Mouse (Mus musculus) embryonic facial prominence, embryonic 15.5 days (tissue): ENCODE measurements around the gene Serac1. TPM values are rescaled to one million over a fixed set of nuclear protein-coding genes. Genes with fewer than 3 reads are reported as not detected.

Source experiments
- ATAC-seq: fragments of 200-750 bp; cut with Nextera tagmentation; 2 replicates; pipeline ENCODE4 v1.8.0; 2017; ENCODE audit warnings: low read depth, moderate TSS enrichment; ENCODE audit not compliant: insufficient number of reproducible peaks, low FRiP score, low TSS enrichment
- H3K27ac ChIP-seq: fragments of 300-500 bp; sonication (generic); replicated peaks from 2 replicates; pipeline ENCODE4 v1.5.1; 2015; ENCODE audit warnings: mild to moderate bottlenecking, inconsistent platforms
- H3K27me3 ChIP-seq: fragments of 300-500 bp; sonication (generic); 2 replicates; pipeline ENCODE4 v1.6.1; 2015; ENCODE audit warnings: inconsistent platforms
- H3K36me3 ChIP-seq: fragments of 300-500 bp; sonication (generic); 2 replicates; pipeline ENCODE4 v1.6.1; 2015; ENCODE audit warnings: mild to moderate bottlenecking, inconsistent platforms
- H3K4me1 ChIP-seq: fragments of 300-500 bp; sonication (generic); 2 replicates; pipeline ENCODE4 v1.6.1; 2015; ENCODE audit warnings: inconsistent platforms
- H3K4me2 ChIP-seq: fragments of 300-500 bp; sonication (generic); replicated peaks from 2 replicates; pipeline ENCODE4 v1.6.1; 2015; ENCODE audit warnings: mild to moderate bottlenecking, inconsistent platforms
- H3K4me3 ChIP-seq: fragments of 300-500 bp; sonication (generic); replicated peaks from 2 replicates; pipeline ENCODE4 v1.5.1; 2015; ENCODE audit warnings: mild to moderate bottlenecking, inconsistent platforms
- H3K9ac ChIP-seq: fragments of 300-500 bp; sonication (generic); 2 replicates; pipeline ENCODE4 v1.6.1; 2015; ENCODE audit warnings: inconsistent platforms
- H3K9me3 ChIP-seq: fragments of 300-500 bp; sonication (generic); replicated peaks from 2 replicates; pipeline ENCODE4 v1.6.1; 2016; ENCODE audit warnings: inconsistent platforms
- WGBS: fragments of 180-500 bp; shearing (Covaris S2); methylation state at CpG from one replicate; pipeline ENCODE4 v1.1.7; 2015; 5-methylcytosine and 5-hydroxymethylcytosine counted together
- polyA plus RNA-seq: library from polyadenylated mRNA; unstranded; fragments of >200 nt; fragmentation: Nextera tagmentation; extraction: Ambion mirVana; gene quantifications from 2 replicates; pipeline ENCODE4 v1.2.1, GENCODE M21; 2015

Serac1 gene
- polyA plus RNA-seq: 3.9 and 5.4 TPM in 2 replicates

- Histone ChIP-seq H3K4me2 (peak within 1 kb of the TSS; percentile 78), H3K9me3 (no peaks in the 10 kb centered on the region), H3K4me3 (peak within 1 kb of the TSS; percentile 65), H3K4me1 (peaks cover 13% of the 10 kb centered on the region), H3K27ac (peak within 1 kb of the TSS; percentile 88), H3K36me3 (peaks cover 7% of the 10 kb centered on the region), H3K27me3 (no peaks in the 10 kb centered on the region), H3K9ac (peak within 1 kb of the TSS; percentile 71)
- WGBS: under 1% methylated on average over 70 of the region's 70 CpGs
- ATAC-seq: peak; percentile 96
Measured at GRCm38 (mm10) chr17:6079287-6080122, at the start of gene Serac1, which contains the start of gene Gtf2h5. Gene Serac1, minus strand, starts transcription at chr17:6079741. Gene Gtf2h5, plus strand, starts transcription at chr17:6079786.

DNA sequence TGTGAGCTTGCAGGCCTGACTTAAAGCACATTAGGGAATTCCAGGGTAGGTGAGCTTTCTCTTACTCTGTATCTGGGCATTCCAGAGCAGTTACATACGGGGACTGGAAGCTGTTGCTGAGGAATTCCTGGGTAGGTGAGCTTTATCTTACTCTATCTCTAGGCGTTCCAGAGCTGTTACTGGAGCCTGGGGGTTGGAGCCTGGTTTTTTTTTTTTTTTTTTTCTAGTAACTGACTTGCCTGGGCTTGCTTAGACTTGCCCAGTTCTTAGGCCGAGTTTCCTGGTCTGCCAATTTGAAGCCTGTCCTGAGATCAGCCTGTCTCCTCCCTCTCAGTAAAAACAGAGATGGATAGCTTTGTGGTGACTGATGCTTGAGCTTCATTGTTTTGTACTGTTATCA is 48.5 kb upstream of the Serac1 start:
- ATAC-seq: no peak
- WGBS: 33% methylated on average over 3 of the region's 3 CpGs
- H3K4me1 ChIP-seq: no peaks in the 10 kb centered on the region
- H3K4me2 ChIP-seq: no peak overlapping the region
- no peaks in the 10 kb centered on the region for H3K9me3 ChIP-seq
- H3K9ac ChIP-seq: no peak overlapping the region
- H3K4me3 ChIP-seq: no peak overlapping the region
- H3K36me3 ChIP-seq: peaks cover 22% of the 10 kb centered on the region
- H3K27ac ChIP-seq: no peak overlapping the region
- H3K27me3 ChIP-seq: no peaks in the 10 kb centered on the region

- H3K27me3 ChIP-seq: no peaks in the 10 kb centered on the region
- no peak overlapping the region for H3K9ac ChIP-seq
- H3K4me2 ChIP-seq: no peak overlapping the region
- WGBS: 94% methylated on average over 3 of the region's 3 CpGs
- no peaks in the 10 kb centered on the region for H3K9me3 ChIP-seq
- no peaks in the 10 kb centered on the region for H3K4me1 ChIP-seq
- H3K4me3 ChIP-seq: no peak overlapping the region
- no peak overlapping the region for H3K27ac ChIP-seq
- ATAC-seq: no peak
- H3K36me3 ChIP-seq: peaks cover 33% of the 10 kb centered on the region
Measured at GRCm38 (mm10) chr17:6125441-6125840, 45.9 kb upstream of the Serac1 start.

DNA sequence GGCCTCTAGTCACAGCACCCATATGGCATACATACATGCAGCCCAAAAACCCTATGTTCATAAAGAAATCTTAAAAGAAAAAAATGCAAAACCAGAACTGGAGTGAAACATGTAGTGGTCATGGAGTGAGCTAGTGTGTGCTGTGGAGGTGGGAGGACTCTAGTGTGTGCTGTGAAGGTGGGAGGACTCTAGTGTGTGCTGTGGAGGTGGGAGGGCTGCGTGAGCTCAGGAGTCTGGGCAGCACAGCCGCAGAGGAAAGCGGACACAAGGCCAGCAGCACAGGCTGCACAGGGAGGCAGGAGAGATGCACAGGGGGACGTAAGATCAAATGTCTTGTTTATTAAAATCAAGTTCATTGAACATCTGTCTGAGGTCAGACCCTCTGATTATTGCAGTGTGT is 44.2 kb upstream of the Serac1 start:
- no peak for ATAC-seq
- Histone ChIP-seq H3K27me3 (no peaks in the 10 kb centered on the region), H3K27ac (no peak overlapping the region), H3K4me2 (no peak overlapping the region), H3K9ac (no peak overlapping the region), H3K4me1 (0 out of 2 replicates have a peak, but pooled peaks cover 3% of the 10 kb centered on the region), H3K9me3 (no peaks in the 10 kb centered on the region), H3K4me3 (no peak overlapping the region), H3K36me3 (peaks cover 33% of the 10 kb centered on the region)
- 84% methylated on average over 4 of the region's 4 CpGs for WGBS

- no peak overlapping the region for H3K27ac ChIP-seq
- peaks cover 11% of the 10 kb centered on the region for H3K4me1 ChIP-seq
- H3K4me3 ChIP-seq: no peak overlapping the region
- H3K4me2 ChIP-seq: no peak overlapping the region
- H3K9ac ChIP-seq: no peak overlapping the region
- WGBS: 82% methylated on average over 4 of the region's 4 CpGs
- H3K36me3 ChIP-seq: peaks cover 30% of the 10 kb centered on the region
- H3K27me3 ChIP-seq: no peaks in the 10 kb centered on the region
- no peaks in the 10 kb centered on the region for H3K9me3 ChIP-seq
- ATAC-seq: no peak
Measured at GRCm38 (mm10) chr17:6118861-6119260, 39.3 kb upstream of the Serac1 start.

- H3K9me3 ChIP-seq: no peaks in the 10 kb centered on the region
- peaks cover 11% of the 10 kb centered on the region for H3K4me1 ChIP-seq
- peaks cover 25% of the 10 kb centered on the region for H3K36me3 ChIP-seq
- 65% methylated on average over 3 of the region's 3 CpGs for WGBS
- H3K4me3 ChIP-seq: no peak overlapping the region
- no peak for ATAC-seq
- 0 out of 2 replicates have a peak overlapping the region, but pooled peaks have one; percentile 22 for H3K27ac ChIP-seq
- H3K27me3 ChIP-seq: no peaks in the 10 kb centered on the region
- no peak overlapping the region for H3K9ac ChIP-seq
- no peak overlapping the region for H3K4me2 ChIP-seq
Measured at GRCm38 (mm10) chr17:6117917-6118316, 38.4 kb upstream of the Serac1 start.

- no peaks in the 10 kb centered on the region for H3K27me3 ChIP-seq
- H3K9ac ChIP-seq: no peak overlapping the region
- H3K27ac ChIP-seq: no peak overlapping the region; the same call in 1 of the 2 replicates
- H3K4me3 ChIP-seq: no peak overlapping the region
- no peak overlapping the region for H3K4me2 ChIP-seq
- ATAC-seq: no peak
- H3K4me1 ChIP-seq: peaks cover 11% of the 10 kb centered on the region
- no peaks in the 10 kb centered on the region for H3K9me3 ChIP-seq
- WGBS: 49% methylated on average over 4 of the region's 4 CpGs
- peaks cover 19% of the 10 kb centered on the region for H3K36me3 ChIP-seq
Measured at GRCm38 (mm10) chr17:6117148-6117725, 37.7 kb upstream of the Serac1 start.

DNA sequence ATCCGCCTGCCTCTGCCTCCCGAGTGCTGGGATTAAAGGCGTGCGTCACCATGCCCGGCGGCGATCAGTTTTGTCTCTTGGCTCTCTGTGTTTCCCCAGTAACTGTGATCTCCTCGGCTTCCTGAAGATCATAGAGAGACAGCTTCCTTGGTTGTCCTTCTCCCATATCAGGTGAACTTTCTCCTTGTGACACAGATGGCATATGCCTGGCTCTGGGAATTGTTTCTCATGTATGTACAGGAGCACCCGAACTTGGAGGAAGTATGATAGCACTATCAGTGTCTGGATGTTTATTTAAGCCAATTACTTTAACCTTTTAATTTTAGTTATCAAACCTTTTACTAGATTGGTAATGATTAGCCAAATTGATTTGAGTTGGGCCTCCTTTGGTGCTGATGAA is 35.5 kb upstream of the Serac1 start:
- H3K9ac ChIP-seq: no peak overlapping the region
- WGBS: 92% methylated on average over 9 of the region's 9 CpGs
- H3K36me3 ChIP-seq: peaks cover 14% of the 10 kb centered on the region; the same call in 1 of the 2 replicates
- no peaks in the 10 kb centered on the region for H3K27me3 ChIP-seq
- H3K4me3 ChIP-seq: no peak overlapping the region
- H3K4me2 ChIP-seq: no peak overlapping the region
- H3K9me3 ChIP-seq: no peaks in the 10 kb centered on the region
- no peak for ATAC-seq
- no peak overlapping the region for H3K27ac ChIP-seq
- H3K4me1 ChIP-seq: peaks cover 11% of the 10 kb centered on the region

DNA sequence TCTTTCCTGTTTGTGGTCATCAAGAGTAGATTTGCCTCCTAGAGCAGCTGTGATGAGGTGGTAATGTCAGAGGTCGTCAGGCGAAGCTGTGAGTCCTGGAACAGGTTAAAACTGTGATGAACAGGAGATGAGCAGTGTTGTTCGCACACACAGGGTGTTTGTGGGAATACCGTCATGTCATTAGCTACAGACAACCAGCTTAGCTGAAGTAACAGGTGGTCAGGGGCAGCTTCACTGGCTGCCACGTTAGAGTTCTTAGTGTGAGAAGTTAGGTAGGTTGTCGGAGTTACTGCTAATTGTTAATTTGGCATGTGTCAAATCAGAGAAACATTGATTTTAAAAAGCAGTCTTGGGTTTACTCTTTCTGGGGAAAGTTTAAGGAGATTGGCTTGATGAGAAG is 34.1 kb upstream of the Serac1 start:
- H3K4me1 ChIP-seq: peaks cover 18% of the 10 kb centered on the region
- no peak overlapping the region for H3K4me2 ChIP-seq
- ATAC-seq: no peak
- no peaks in the 10 kb centered on the region for H3K9me3 ChIP-seq
- peaks cover 17% of the 10 kb centered on the region; the same call in 1 of the 2 replicates for H3K36me3 ChIP-seq
- WGBS: 82% methylated on average over 6 of the region's 6 CpGs
- no peak overlapping the region for H3K4me3 ChIP-seq
- no peaks in the 10 kb centered on the region for H3K27me3 ChIP-seq
- H3K27ac ChIP-seq: no peak overlapping the region
- no peak overlapping the region for H3K9ac ChIP-seq

DNA sequence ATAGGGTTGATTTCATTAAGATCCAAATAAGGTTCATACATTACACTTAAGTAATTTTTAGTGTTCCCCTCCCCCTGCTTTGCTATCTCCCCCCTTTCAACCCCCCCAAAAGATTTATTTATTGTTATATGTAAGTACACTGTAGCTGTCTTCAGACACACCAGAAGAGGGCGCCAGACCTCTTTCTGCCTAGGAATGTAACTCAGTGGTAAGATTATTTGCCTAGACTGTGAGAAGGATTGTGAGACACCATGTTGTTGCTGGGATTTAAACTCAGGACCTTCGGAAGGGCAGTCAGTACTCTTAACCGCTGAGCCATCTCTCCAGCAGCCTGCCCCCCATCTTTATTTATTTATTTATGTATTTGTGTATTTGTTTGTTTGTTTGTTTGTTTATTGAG is 31.4 kb upstream of the Serac1 start:
- H3K9me3 ChIP-seq: no peaks in the 10 kb centered on the region
- no peak overlapping the region for H3K4me2 ChIP-seq
- ATAC-seq: no peak
- no peak overlapping the region for H3K9ac ChIP-seq
- H3K27me3 ChIP-seq: no peaks in the 10 kb centered on the region
- 81% methylated on average over 3 of the region's 3 CpGs for WGBS
- no peak overlapping the region for H3K4me3 ChIP-seq
- H3K27ac ChIP-seq: no peak overlapping the region
- peaks cover 13% of the 10 kb centered on the region; the same call in 1 of the 2 replicates for H3K36me3 ChIP-seq
- peaks cover 19% of the 10 kb centered on the region for H3K4me1 ChIP-seq

GRCm38 (mm10) chr17:6108175-6108574 is 28.6 kb upstream of the Serac1 start:
- Histone ChIP-seq H3K9ac (0 out of 2 replicates have a peak overlapping the region, but pooled peaks have one; percentile 9), H3K9me3 (no peaks in the 10 kb centered on the region), H3K4me3 (peak overlapping the region; percentile 93), H3K27me3 (no peaks in the 10 kb centered on the region), H3K4me1 (peaks cover 19% of the 10 kb centered on the region), H3K36me3 (peaks cover 3% of the 10 kb centered on the region; the same call in 1 of the 2 replicates), H3K27ac (no peak overlapping the region), H3K4me2 (peak overlapping the region; percentile 58)
- no peak for ATAC-seq
- WGBS: 28% methylated on average over 7 of the region's 7 CpGs
